8 mouse cellular contexts compared by ENCODE assay signal in the genomic region with DNA sequence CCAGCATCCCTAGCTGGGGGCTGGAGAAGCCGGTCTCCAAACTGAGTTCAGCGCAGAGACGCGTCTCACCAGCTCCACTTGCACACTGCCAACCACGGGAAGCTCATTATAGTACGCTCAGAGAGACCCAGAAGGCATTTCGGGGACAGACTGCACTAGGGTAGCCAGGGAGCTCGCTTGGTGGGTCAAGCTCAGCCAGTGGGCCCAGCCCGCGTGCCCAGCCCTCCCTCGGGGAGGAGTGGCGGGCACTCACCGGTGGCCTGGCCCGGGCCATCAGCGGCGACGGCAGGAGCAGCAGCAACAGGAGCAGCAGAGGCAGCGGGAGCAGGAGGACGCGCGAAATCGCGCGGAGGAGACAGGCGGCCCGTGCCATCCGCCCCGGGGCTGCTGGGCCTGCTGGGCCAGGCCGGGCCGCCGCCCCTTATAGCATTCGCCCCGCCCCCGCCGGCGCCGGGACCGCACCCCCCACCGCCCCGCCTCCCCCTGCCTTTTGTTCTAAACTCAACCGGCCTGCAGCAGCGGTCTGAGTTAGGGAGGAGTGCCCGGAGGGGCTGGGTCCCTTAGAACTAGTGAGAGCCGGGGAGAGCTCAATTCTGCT. TPM values are rescaled to one million over a fixed set of nuclear protein-coding genes. Genes with fewer than 3 reads are reported as not detected.
DNase-seq lines count a peak whose midpoint lies in the region; ATAC-seq and TF ChIP-seq lines count a peak whose summit lies in the region.

No protein-coding gene starts in this region.

- peak overlapping the region; percentile 76 for H3K4me3 ChIP-seq in ES-Bruce4 (ENCODE audit: low read depth, low read length)
- peak overlapping the region; percentile 61 for H3K4me3 ChIP-seq in heart, embryonic 16.5 days (ENCODE audit: low read length)
- H3K4me3 ChIP-seq in stomach, postnatal 0 days (ENCODE audit: low read depth, low read length): peak overlapping the region; percentile 58

- WGBS in heart, embryonic 16.5 days: under 1% methylated on average over 44 of the region's 44 CpGs
- WGBS in stomach, postnatal 0 days: 1% methylated on average over 41 of the region's 44 CpGs

- DNase-seq in CD4-positive helper T cell, adult 2 months (ENCODE audit: low read depth, low spot score): peak; percentile 55
- DNase-seq in embryo, embryonic 9.5 days (ENCODE audit: extremely low spot score): peak; percentile 82
- DNase-seq in kidney, postnatal 36 days: peak; percentile 50 to 85
- DNase-seq in mesoderm, embryonic 11.5 days (ENCODE audit: low read depth, low spot score): peak; percentile 63
- DNase-seq in stomach, postnatal 0 days (ENCODE audit: low spot score): peak; percentile 81
- DNase-seq in right cerebral cortex, adult 18-20 months: no peak

- no peak for TF ChIP-seq CTCF in ES-Bruce4 (IDR thresholded peaks at IDR 0.05; ENCODE audit: low read depth, low read length)
- no peak for TF ChIP-seq CTCF in stomach, postnatal 0 days (IDR thresholded peaks at IDR 0.05; ENCODE audit: low read depth)

- TF ChIP-seq POLR2A in ES-Bruce4 (IDR thresholded peaks at IDR 0.05; ENCODE audit: insufficient read depth, low read length): no peak

- peak overlapping the region; percentile 73 for H3K9ac ChIP-seq in ES-Bruce4 (ENCODE audit: low read depth, poor library complexity, severe bottlenecking)
- peak overlapping the region; percentile 80 for H3K9ac ChIP-seq in heart, embryonic 16.5 days (ENCODE audit: low read length)
- H3K9ac ChIP-seq in stomach, postnatal 0 days (ENCODE audit: low read length): peak overlapping the region; percentile 82

- peak overlapping the region; percentile 77 for H3K27ac ChIP-seq in ES-Bruce4 (ENCODE audit: insufficient read depth, low read length)
- H3K27ac ChIP-seq in heart, embryonic 16.5 days (ENCODE audit: low read length): peak overlapping the region; percentile 69
- H3K27ac ChIP-seq in stomach, postnatal 0 days (replicated peaks): peak overlapping the region; percentile 45; the same call in 1 of the 2 replicates

- ATAC-seq in heart, embryonic 16.5 days (replicated peaks; ENCODE audit: extremely low read depth, insufficient read depth, low FRiP score): peak; percentile 69
- ATAC-seq in stomach, postnatal 0 days (ENCODE audit: low FRiP score, low TSS enrichment): peak; percentile 65

- H3K27me3 ChIP-seq in ES-Bruce4 (ENCODE audit: control insufficient read depth, insufficient read depth, low read length, poor library complexity, severe bottlenecking): no peaks in the 10 kb centered on the region
- peaks cover 4% of the 10 kb centered on the region for H3K27me3 ChIP-seq in heart, embryonic 16.5 days (ENCODE audit: control insufficient read depth, insufficient read depth, low read length)
- H3K27me3 ChIP-seq in stomach, postnatal 0 days (ENCODE audit: control insufficient read depth, insufficient read depth, low read length): no peaks in the 10 kb centered on the region

- H3K36me3 ChIP-seq in ES-Bruce4 (ENCODE audit: control insufficient read depth, insufficient read depth, low read length, poor library complexity, severe bottlenecking): peaks cover 12% of the 10 kb centered on the region
- H3K36me3 ChIP-seq in heart, embryonic 16.5 days (ENCODE audit: control insufficient read depth, insufficient read depth): no peaks in the 10 kb centered on the region; the same call in 1 of the 2 replicates
- no peaks in the 10 kb centered on the region for H3K36me3 ChIP-seq in stomach, postnatal 0 days (ENCODE audit: control insufficient read depth, insufficient read depth, low read length)

- H3K4me2 ChIP-seq in heart, embryonic 16.5 days (ENCODE audit: low read depth, low read length): peak overlapping the region; percentile 80
- peak overlapping the region; percentile 91 for H3K4me2 ChIP-seq in stomach, postnatal 0 days (replicated peaks; ENCODE audit: low read depth)

- H3K9me3 ChIP-seq in ES-Bruce4 (replicated peaks; ENCODE audit: control insufficient read depth, insufficient read depth, low read length, poor library complexity, severe bottlenecking): no peaks in the 10 kb centered on the region
- H3K9me3 ChIP-seq in heart, embryonic 16.5 days (replicated peaks; ENCODE audit: control insufficient read depth, low read length): no peaks in the 10 kb centered on the region
- H3K9me3 ChIP-seq in stomach, postnatal 0 days (ENCODE audit: control insufficient read depth, low read length): no peaks in the 10 kb centered on the region

- 0 out of 2 replicates have a peak, but pooled peaks have one; percentile 53 for TF ChIP-seq EP300 in ES-Bruce4 (IDR thresholded peaks at IDR 0.05; ENCODE audit: insufficient read depth, low read depth, low read length)
- TF ChIP-seq EP300 in stomach, postnatal 0 days (optimal IDR thresholded peaks at IDR 0.05): no peak

- H3K4me1 ChIP-seq in ES-Bruce4 (ENCODE audit: control insufficient read depth, insufficient read depth, low read length): peaks cover 8% of the 10 kb centered on the region
- H3K4me1 ChIP-seq in heart, embryonic 16.5 days (ENCODE audit: control insufficient read depth, insufficient read depth, low read length): peaks cover 27% of the 10 kb centered on the region
- H3K4me1 ChIP-seq in stomach, postnatal 0 days (replicated peaks; ENCODE audit: control insufficient read depth, insufficient read depth): peaks cover 11% of the 10 kb centered on the region

RNA-seq across cellular contexts. Expression of a gene that starts 0.8 kb away (rescaled TPM):
- polyA plus RNA-seq in ES-Bruce4 (2011; ENCODE audit: insufficient read depth, insufficient read length, low read depth, missing spikeins): 405 and 450 TPM in 2 replicates
- 655 and 710 TPM in 2 replicates for polyA plus RNA-seq in heart, embryonic 16.5 days (2015; fragmentation: Nextera tagmentation; extraction: Ambion mirVana)
- polyA plus RNA-seq in stomach, postnatal 0 days (2015; fragmentation: Nextera tagmentation; extraction: Ambion mirVana): 232 and 235 TPM in 2 replicates

RNA-seq across cellular contexts. Expression of a gene that starts 4.1 kb away (rescaled TPM):
- 23.1 and 27.9 TPM in 2 replicates for polyA plus RNA-seq in ES-Bruce4 (2011; ENCODE audit: insufficient read depth, insufficient read length, low read depth, missing spikeins)
- polyA plus RNA-seq in heart, embryonic 16.5 days (2015; fragmentation: Nextera tagmentation; extraction: Ambion mirVana): 26.4 and 30.3 TPM in 2 replicates
- 9.9 and 14.6 TPM in 2 replicates for polyA plus RNA-seq in stomach, postnatal 0 days (2015; fragmentation: Nextera tagmentation; extraction: Ambion mirVana)

RNA-seq across cellular contexts. Expression of a gene that starts 8.3 kb away (rescaled TPM):
- polyA plus RNA-seq in ES-Bruce4 (2011; ENCODE audit: insufficient read depth, insufficient read length, low read depth, missing spikeins): 0.66 and 0.91 TPM in 2 replicates
- polyA plus RNA-seq in heart, embryonic 16.5 days (2015; fragmentation: Nextera tagmentation; extraction: Ambion mirVana): 0.42 and 0.44 TPM in 2 replicates
- 0.22 TPM in 1 of 2 replicates, not detected in the other for polyA plus RNA-seq in stomach, postnatal 0 days (2015; fragmentation: Nextera tagmentation; extraction: Ambion mirVana)

RNA-seq across cellular contexts. Expression of a gene that starts 10.7 kb away (rescaled TPM):
- polyA plus RNA-seq in ES-Bruce4 (2011; ENCODE audit: insufficient read depth, insufficient read length, low read depth, missing spikeins): 1.2 TPM in 1 of 2 replicates, not detected in the other
- polyA plus RNA-seq in heart, embryonic 16.5 days (2015; fragmentation: Nextera tagmentation; extraction: Ambion mirVana): 0.56 and 0.72 TPM in 2 replicates
- polyA plus RNA-seq in stomach, postnatal 0 days (2015; fragmentation: Nextera tagmentation; extraction: Ambion mirVana): 0.16 and 0.22 TPM in 2 replicates

RNA-seq across cellular contexts. Expression of a gene that starts 10.8 kb away (rescaled TPM):
- polyA plus RNA-seq in ES-Bruce4 (2011; ENCODE audit: insufficient read depth, insufficient read length, low read depth, missing spikeins): 71.1 and 79.6 TPM in 2 replicates
- 112 and 114 TPM in 2 replicates for polyA plus RNA-seq in heart, embryonic 16.5 days (2015; fragmentation: Nextera tagmentation; extraction: Ambion mirVana)
- 81.9 and 82.8 TPM in 2 replicates for polyA plus RNA-seq in stomach, postnatal 0 days (2015; fragmentation: Nextera tagmentation; extraction: Ambion mirVana)
